Mouse (Mus musculus) liver, postnatal 0 days (tissue): Measurements from ENCODE around the gene 4930502E18Rik.

Experiments
- CTCF ChIP-seq: sonication (generic); IDR thresholded peaks from 2 replicates; pipeline ENCODE4 v1.5.1; 2016; ENCODE audit warnings: antibody characterized with exemption, low read depth
- EP300 ChIP-seq: IDR thresholded peaks from 2 replicates; pipeline ENCODE4 v1.6.1; 2016; ENCODE audit warnings: antibody characterized with exemption, low read depth, mild to moderate bottlenecking

DNA sequence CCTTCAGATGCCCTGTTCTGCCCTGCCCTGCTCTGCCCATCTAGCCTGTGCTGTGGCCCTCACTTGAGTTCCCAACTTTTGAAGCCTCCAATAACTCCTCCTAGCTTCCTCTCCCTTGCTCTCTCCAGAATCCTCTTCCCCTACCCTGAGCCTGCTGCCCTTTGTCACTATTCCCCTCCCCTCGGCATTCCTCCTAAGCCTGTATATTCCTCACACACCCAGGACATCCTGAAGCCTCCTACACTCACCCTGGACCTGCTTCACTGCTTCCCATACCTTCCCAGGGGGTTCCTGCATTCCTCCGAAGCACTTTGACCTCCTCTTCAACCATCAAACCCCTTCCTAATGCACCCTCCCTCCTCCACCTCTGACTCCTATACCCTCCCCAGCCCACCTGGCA is 32.6 kb upstream of the 4930502E18Rik start:
- no peak for TF ChIP-seq CTCF
- TF ChIP-seq EP300, result no peak
